Mouse (Mus musculus) thymus, adult 2 months (tissue): ENCODE results near the gene Klf1.

Source experiments
- CTCF ChIP-seq: fragments of 200-500 bp; IDR thresholded peaks from 2 replicates; pipeline ENCODE4 v1.5.1; 2012; ENCODE audit warnings: mild to moderate bottlenecking, control low read depth, low read length, moderate library complexity, borderline replicate concordance; ENCODE audit not compliant: control insufficient read depth, poor library complexity, insufficient read depth; ENCODE audit errors: extremely low read depth
- POLR2A ChIP-seq: fragments of 200-500 bp; IDR thresholded peaks from 2 replicates; pipeline ENCODE4 v1.6.1; 2012; ENCODE audit warnings: mild to moderate bottlenecking, low read length, control low read depth, moderate library complexity; ENCODE audit not compliant: control insufficient read depth, poor library complexity, insufficient read depth; ENCODE audit errors: extremely low read depth

- peak; percentile 73; the same call in 1 of the 2 replicates for TF ChIP-seq CTCF
- no peak for TF ChIP-seq POLR2A
Measured at GRCm38 (mm10) chr8:84928456-84929306, 27.0 kb downstream of the Klf1 start.
